Mouse (Mus musculus): Measurements from ENCODE around the gene Polr1b. TPM values are rescaled to one million over a fixed set of nuclear protein-coding genes. Genes with fewer than 3 reads are reported as not detected.

Gene Polr1b
- polyA plus RNA-seq (2017; shearing (Covaris generic)), result 20.7 TPM

DNA sequence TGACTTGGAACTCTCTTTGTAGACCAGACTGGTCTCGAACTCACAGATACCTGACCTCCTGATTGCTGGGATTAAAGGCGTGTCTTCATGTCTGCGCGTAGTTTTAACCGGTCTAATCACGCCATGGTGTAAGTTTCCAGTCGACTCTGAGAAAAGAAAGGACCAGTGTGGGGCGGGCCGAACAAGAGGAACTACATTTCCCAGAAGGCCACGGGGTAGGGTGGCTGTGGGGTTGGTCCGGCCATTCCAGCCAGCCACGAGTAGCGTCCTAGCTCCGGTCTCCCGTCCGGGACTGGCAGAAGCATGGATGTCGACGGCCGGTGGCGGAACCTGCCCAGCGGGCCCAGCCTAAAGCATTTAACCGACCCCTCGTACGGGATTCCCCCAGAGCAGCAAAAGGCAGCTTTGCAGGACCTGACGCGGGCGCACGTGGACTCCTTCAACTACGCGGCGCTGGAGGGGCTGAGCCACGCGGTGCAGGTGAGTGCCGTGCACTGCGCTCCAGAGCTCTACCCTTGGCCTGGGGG lies at the start of gene Polr1b:
Gene Polr1b (plus strand): TSS at position 212 of the 527 bp plus-strand sequence.

GRCm38 (mm10) chr2:129065437-129066282 lies 35.1 kb upstream of the Polr1b start, which contains the start of gene Ttl:
Gene Ttl (plus strand): TSS chr2:129065942.

GRCm38 (mm10) chr2:129129412-129129929 lies 28.7 kb downstream of the Polr1b start, which contains the start of gene Chchd5:
Gene Chchd5 (plus strand): TSS chr2:129129700.

Other genes starting within 250 kb of the Polr1b start
- gene Fbln7, start 238.0 kb upstream of the Polr1b start, polyA plus RNA-seq (2017; shearing (Covaris generic)), result not detected
- gene Zc3h8, start 156.9 kb upstream of the Polr1b start, polyA plus RNA-seq (2017; shearing (Covaris generic)), result 7.2 TPM
- 9.2 TPM for gene Zc3h6, start 133.6 kb upstream of the Polr1b start, polyA plus RNA-seq (2017; shearing (Covaris generic))
- gene Gm10762, start 133.3 kb upstream of the Polr1b start, polyA plus RNA-seq (2017; shearing (Covaris generic)), result 2.1 TPM
- not detected for gene Vinac1, start 52.8 kb upstream of the Polr1b start, polyA plus RNA-seq (2017; shearing (Covaris generic))
- gene Ttl, start 35.1 kb upstream of the Polr1b start, polyA plus RNA-seq (2017; shearing (Covaris generic)), result 3.4 TPM
- gene Chchd5, start 28.7 kb downstream of the Polr1b start, polyA plus RNA-seq (2017; shearing (Covaris generic)), result 8.7 TPM
- gene Slc20a1, start 97.8 kb downstream of the Polr1b start, polyA plus RNA-seq (2017; shearing (Covaris generic)), result 144 TPM
- gene Ckap2l, start 196.2 kb downstream of the Polr1b start, polyA plus RNA-seq (2017; shearing (Covaris generic)), result 0.49 TPM
- gene Il1a, start 209.0 kb downstream of the Polr1b start, polyA plus RNA-seq (2017; shearing (Covaris generic)), result not detected